Mouse (Mus musculus) lung, postnatal 0 days (tissue): ENCODE measurements at regions not wholly inside any gene's neighbourhood (a gene's known extent, or its start where the extent isn't known, plus 50 kb on each side); places are given as distances from the start of the nearest gene placed in this dataset.

Experiments used
- CTCF ChIP-seq: IDR thresholded peaks from 2 replicates; pipeline ENCODE4 v1.5.1; 2016; ENCODE audit warnings: antibody characterized with exemption, mild to moderate bottlenecking
- EP300 ChIP-seq: IDR thresholded peaks from 2 replicates; pipeline ENCODE4 v1.6.1; 2016; ENCODE audit warnings: antibody characterized with exemption, mild to moderate bottlenecking, control low read depth

GRCm38 (mm10) chr13:111165538-111165937 lies 89.3 kb upstream of the Actbl2 start:
- TF ChIP-seq CTCF (no peak), EP300 (no peak)
